Mouse (Mus musculus): Measurements from ENCODE around the gene Ube2z. TPM values are rescaled to one million over a fixed set of nuclear protein-coding genes. Genes with fewer than 3 reads are reported as not detected.

The Ube2z gene
- total RNA-seq, 2 experiments from 2014 or later, result 56.3 to 59.0 TPM

DNA sequence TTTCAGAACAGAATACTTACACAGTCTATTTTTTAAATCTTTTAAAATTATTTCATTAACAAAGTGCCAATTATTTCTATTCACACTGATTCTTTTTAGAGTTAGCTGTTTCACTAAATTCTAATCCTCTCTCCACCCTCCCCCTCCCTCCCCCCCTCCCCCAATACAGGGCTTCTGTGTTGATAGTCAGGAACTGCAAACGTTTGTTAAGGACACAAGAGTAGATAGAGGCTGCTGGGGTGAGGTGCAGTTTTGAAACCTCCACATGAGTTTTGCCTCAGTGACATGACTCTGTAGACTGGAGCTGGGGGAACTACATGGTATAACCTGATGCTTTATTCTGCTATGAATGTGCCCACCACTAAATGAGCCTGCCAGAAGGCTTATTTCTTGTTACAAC lies 56.4 kb downstream of the Ube2z start:
- no peak for DNase-seq (ENCODE audit: low spot score in 2 of 2)

- no peak for DNase-seq (ENCODE audit: low spot score in 2 of 2)
Observed at GRCm38 (mm10) chr11:96007516-96008235, 57.5 kb downstream of the Ube2z start.

DNA sequence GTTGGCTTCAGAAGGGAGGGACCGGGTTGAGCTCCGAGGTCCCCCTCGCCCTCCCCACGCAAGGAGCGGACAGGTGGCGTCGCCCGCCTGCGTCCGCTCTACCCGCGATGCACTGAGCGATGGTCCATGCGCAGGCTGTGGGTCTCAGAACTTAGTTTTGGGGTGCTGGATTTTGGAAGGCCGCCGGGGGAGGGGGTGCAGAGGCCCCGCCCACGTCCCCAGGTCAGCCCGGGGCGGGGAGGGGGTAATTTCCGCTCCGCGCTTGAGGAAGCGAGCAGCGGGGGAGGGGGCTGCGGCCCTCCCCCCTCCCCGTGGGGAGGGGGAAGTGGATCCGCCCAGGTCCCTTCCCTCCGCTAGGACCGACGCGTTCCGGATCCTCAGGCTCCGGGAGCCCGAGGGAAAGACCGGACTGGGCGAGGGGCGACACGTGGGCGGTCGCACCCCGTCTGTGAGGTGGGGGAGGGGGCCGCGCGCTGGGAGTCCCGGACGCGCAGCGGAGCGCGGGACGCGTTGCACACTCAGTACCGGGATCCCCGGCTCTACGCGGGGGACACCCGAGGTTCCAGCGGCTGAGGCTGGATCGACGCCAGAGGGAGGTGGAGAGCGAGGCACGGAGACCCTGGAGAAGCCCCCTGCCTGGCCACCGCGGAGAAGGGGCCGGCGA lies 58.2 kb downstream of the Ube2z start:
- DNase-seq (ENCODE audit: low spot score in 2 of 2), result no peak

DNA sequence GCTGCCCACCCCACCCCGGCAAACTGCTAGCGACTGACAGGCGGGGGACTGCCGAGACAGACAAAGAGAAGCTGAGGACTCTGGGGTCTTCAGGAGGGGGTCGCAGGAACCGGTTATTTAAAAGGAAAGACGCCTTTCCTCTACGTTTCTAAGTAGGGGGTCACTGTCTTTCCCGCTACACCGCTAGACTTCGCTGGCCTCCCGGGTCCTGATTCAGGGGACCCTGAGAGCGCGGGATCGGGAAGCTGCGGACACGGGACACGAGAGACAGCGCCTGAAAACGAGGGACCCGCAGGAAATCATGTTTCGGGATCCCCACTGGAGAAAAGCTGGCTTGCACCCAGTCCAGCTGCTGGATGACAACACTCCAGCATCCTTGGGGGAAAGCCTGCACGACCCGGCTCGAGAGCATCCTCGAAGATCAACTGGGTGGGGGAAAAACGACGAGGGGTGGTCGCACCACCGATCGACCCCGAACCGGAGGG lies 58.8 kb downstream of the Ube2z start:
- no peak for DNase-seq (ENCODE audit: low spot score in 2 of 2)

DNA sequence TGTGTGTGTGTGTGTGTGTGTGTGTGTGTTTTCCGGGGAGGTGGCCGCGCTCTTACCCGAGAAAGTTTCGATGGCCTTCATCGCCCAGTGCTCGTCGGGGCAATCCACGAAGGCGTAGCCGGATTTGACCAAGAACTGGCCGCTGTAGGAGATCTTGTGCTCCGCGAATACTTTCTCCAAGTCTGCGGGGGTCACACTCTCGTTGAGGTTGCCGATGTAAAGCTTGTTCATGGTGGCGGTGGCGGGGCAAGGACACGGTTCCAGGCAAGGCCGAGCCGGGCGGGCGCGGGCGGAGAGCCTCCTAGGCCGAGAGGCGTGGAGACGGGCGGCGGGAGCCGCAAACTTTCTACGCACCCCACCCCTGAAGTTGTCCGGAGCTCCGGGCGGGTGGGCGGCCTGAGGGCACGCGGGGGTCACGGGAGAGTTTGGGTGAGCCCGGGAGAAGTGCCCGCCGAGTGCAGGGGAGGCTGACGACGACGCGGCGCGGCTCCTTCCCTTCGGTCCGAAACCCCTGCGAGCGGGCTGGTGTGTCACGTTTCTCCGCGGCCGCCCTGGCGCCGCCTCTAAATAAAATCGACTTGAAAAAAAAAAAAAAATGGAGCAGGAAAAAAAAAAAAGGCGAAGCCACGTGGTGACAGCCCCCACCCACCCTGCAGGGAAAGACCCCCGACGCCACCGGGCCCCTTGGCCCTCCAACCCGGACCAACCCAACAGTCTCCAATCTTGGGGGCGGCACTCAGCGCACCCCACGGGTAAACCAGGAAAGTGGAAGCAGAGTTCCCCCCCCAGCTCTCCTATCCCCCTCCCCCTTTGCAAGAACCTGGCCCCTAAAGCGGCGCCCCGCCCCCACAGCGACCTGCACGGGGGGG lies 59.6 kb downstream of the Ube2z start, which contains the start of gene Igf2bp1:
Gene Igf2bp1 (minus strand): TSS at position 538 of the 869 bp plus-strand sequence.
- DNase-seq (ENCODE audit: low spot score in 2 of 2), result no peak

DNA sequence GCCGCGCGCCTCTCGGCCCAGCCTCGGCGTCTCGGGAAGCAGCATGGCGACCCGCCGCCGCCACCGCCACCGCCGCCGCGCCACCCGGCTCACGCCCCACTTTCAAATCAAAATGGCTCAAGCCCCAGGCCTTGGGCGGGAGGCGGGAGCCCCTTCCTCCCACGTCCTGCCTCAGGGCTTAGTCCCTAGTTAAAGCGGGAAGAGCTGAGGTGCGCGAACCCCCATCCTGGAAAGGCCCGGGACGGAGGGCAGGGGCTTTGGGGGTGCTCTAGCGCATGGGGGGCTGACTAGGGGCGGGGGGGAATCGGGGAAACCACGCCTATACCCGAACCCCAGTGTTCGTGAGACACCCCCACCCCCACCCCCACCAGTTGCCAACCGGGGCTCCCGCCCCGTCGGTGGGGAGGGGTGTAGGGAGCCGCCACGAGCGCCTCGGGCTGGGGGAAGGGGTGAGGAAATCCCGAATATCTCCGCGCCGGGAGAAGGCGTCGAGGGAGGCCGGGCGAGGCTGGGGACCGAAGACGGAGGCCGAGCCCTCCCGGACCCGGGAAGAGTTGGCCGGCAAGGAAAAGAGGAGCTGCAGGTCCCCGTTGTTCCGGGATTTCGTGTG lies 60.3 kb downstream of the Ube2z start:
- DNase-seq (ENCODE audit: low spot score in 2 of 2), result no peak

GRCm38 (mm10) chr11:96003969-96004792 lies 61.0 kb downstream of the Ube2z start:
- DNase-seq (ENCODE audit: low spot score in 2 of 2), result no peak

GRCm38 (mm10) chr11:96003100-96003900 lies 61.9 kb downstream of the Ube2z start:
- DNase-seq (ENCODE audit: low spot score in 2 of 2), result no peak

Other genes starting within 250 kb of the Ube2z start
- 10 to 100 TPM; 48.7 to 52.6 TPM for gene Phospho1, start 240.9 kb downstream of the Ube2z start, total RNA-seq (2021)
- 1 to 10 TPM; 2.0 to 5.1 TPM for gene Gngt2, start 228.2 kb downstream of the Ube2z start, total RNA-seq (2021)
- gene Abi3, start 222.9 kb downstream of the Ube2z start, total RNA-seq (2021), result 1 to 10 TPM; 6.1 to 6.6 TPM
- not detected for gene B4galnt2, start 150.5 kb downstream of the Ube2z start, total RNA-seq (2021)
- not detected for gene Igf2bp1, start 59.4 kb downstream of the Ube2z start, total RNA-seq (2021)
- gene Gip, start 40.8 kb downstream of the Ube2z start, total RNA-seq (2021), result not detected
- 100 to 1,000 TPM; 104 to 106 TPM for gene Snf8, start 30.5 kb downstream of the Ube2z start, total RNA-seq (2021)
- gene Atp5g1, start 10.3 kb upstream of the Ube2z start, total RNA-seq (2021), result 100 to 1,000 TPM; 370 to 408 TPM
- under 1 TPM in 1 of 2 experiments, not detected in 1; 0.20 TPM for gene Calcoco2, start 46.6 kb upstream of the Ube2z start, total RNA-seq (2021)
- under 1 TPM; 0.30 to 0.40 TPM for gene Ttll6, start 68.4 kb upstream of the Ube2z start, total RNA-seq (2021)
- gene Hoxb13, start 128.9 kb upstream of the Ube2z start, total RNA-seq (2021), result not detected
- gene Hoxb9, start 206.1 kb upstream of the Ube2z start, total RNA-seq (2021), result not detected
- not detected for gene Hoxb8, start 216.5 kb upstream of the Ube2z start, total RNA-seq (2021)
- gene Hoxb7, start 221.2 kb upstream of the Ube2z start, total RNA-seq (2021), result not detected
- gene Hoxb6, start 227.1 kb upstream of the Ube2z start, total RNA-seq (2021), result not detected
- gene Hoxb5, start 237.9 kb upstream of the Ube2z start, total RNA-seq (2021), result not detected